Mouse (Mus musculus) ES-E14 (cell line): Measurements from ENCODE around the gene Ccnd3.

ENCODE experiments used
- MAFK ChIP-seq: IDR thresholded peaks from 2 replicates; pipeline ENCODE4 v1.6.1; 2014; ENCODE audit warnings: mild to moderate bottlenecking, low read depth, low read length, inconsistent platforms; ENCODE audit not compliant: insufficient read depth
- ZC3H11A ChIP-seq: IDR thresholded peaks from 2 replicates; pipeline ENCODE4 v1.6.1; 2012; ENCODE audit warnings: low read depth, mild to moderate bottlenecking, inconsistent platforms, low read length, borderline replicate concordance
- ZNF384 ChIP-seq: IDR thresholded peaks from 2 replicates; pipeline ENCODE4 v1.6.1; 2012; ENCODE audit warnings: low read depth, low read length, inconsistent platforms

GRCm38 (mm10) chr17:47528919-47529318, 24.1 kb downstream of the Ccnd3 start:
- TF ChIP-seq MAFK: no peak
- TF ChIP-seq ZC3H11A: no peak
- TF ChIP-seq ZNF384: no peak
